Mouse (Mus musculus) spleen, adult 18-20 months (tissue): ENCODE results near the gene Pnpla3.

ENCODE experiments used
- DNase-seq, 2 experiments: peaks; one replicate each; pipeline ENCODE4 v3.0.0; 2022; ENCODE audit warnings: mixed read lengths in 2 of 2

Gene Pnpla3

DNA sequence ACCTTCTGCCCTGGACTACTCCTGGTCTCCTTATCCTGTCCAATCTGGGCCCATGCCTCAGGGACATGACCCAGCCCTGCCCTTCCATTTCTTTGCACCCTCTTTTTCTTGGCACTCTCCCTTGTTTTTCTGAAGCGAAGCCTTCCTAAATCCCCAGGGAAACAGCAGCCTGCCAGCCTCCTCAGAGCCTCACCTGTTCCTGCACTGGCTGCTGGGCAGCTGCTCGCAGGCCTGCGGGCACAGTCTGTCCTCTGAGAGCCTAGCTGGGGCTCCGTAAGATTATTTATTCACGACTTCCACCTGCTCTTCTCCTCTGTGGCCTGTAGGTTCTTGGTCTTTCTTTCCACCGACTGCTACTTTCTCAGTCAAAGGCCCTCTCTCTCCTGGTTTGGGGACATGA is 14.4 kb downstream of the Pnpla3 start:
- DNase-seq = no peak

- DNase-seq = no peak
These were observed 16.3 kb downstream of the Pnpla3 start for GRCm38 (mm10) chr15:84183967-84184366.

DNA sequence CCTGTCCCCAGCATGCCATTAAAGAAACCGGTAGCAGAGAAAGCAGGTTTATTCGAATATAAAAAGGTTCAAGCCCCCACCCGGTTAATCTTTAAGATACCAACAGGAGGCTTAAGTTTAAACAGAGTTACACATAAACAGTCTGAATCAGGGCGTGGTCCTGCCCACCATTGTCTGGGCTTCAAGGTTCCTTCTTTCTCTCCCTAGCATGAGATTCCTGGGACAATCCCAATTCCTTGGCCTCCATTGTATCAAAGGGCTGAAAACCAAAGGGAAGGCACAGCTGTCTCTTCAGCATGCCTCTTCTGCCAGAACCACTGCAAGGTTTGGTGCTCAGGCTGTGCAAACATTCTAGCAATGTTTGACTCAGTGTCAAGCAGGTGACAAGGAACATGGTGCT is 18.6 kb downstream of the Pnpla3 start:
- DNase-seq = no peak

GRCm38 (mm10) chr15:84188887-84189530 is 21.4 kb downstream of the Pnpla3 start:
- DNase-seq = no peak

- DNase-seq = no peak
These were observed 22.2 kb downstream of the Pnpla3 start for GRCm38 (mm10) chr15:84189881-84190280.

- no peak for DNase-seq
These were observed 24.1 kb downstream of the Pnpla3 start for GRCm38 (mm10) chr15:84191724-84192057.

GRCm38 (mm10) chr15:84192058-84192791 is 24.6 kb downstream of the Pnpla3 start, which contains the start of gene Samm50:
TSS of gene Samm50 (plus strand) at chr15:84192241.
- DNase-seq = peak; percentile 77 to 85

GRCm38 (mm10) chr15:84196486-84197165 is 29.0 kb downstream of the Pnpla3 start:
- DNase-seq = no peak

DNA sequence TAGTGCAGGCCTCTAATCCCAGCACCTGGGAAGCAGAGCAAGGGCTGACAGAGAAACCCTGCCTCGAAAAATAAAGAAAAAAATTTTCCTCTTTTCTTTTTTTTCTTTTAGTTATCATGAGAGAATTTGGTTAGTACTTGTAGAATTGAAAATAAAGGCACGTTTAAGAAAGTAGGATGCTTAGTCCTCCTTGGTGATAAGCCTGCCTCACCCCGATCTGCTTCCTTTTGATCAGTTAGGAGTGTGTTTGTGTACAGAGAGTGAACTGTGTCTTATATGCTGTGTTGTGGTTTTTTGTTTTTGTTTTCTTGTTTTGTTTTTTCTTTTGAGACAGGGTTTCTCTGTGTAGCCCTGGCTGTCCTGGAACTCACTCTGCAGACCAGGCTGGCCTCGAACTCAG is 39.7 kb downstream of the Pnpla3 start:
- no peak for DNase-seq

DNA sequence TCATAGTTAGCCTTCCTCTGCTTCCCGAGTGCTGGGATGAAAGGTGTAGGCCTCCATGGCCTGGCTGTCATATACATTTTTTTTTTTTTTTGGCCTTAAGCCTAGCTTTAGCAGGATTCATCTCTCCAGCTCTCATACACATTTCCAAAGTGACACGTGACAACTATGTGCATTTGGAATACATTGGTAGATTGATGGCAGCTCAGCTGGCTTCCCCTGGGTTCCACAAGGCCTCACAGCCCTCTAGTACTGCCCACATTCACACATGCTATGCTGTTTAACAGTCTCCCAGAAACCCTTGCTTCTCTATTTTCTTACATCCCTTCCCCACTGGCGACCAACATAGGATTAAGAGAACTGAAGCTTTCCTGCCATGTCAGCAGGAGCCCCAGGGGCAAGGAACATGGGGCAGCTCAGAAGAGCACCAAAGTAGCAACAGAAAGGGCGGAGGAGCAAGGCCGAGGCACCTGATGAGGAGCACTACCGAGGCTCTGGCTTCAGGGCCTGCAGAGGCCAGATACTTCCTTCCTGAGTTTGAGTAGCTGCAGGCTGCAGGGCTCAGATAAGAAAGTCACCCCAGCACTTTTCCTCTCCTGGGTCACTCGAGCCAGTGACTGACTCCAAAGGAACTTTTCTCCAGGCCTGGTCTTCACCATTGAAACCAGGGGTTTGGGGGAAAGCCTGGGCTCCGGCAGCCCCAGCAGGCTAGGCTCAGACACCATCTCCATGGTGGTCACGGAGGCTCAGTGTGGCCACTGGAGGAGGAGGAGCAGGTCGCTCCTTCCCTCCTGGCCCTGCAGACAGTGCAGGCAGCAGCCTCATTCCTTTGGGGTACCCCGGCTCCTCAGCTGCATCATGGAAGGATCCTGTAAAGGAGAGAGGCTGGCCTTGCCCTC is 42.1 kb downstream of the Pnpla3 start:
- DNase-seq = no peak

DNA sequence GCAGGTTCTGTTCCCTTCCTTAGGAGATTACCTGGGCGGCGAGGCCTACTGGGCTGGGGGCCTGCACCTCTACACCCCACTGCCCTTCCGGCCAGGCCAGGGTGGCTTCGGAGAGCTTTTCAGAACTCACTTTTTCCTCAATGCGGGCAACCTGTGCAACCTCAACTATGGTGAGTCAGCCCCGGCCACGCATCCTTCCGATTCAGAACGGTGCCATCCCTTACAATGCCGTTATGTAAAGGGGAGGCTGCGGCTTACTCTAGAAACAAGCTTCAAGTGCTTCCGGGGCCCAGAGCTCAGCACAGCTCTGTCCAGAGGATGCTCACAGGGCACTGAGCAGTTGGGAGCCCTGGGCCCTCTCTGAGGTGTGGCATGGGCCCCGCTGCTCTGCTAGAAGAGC is 42.8 kb downstream of the Pnpla3 start:
- no peak for DNase-seq

- no peak for DNase-seq
These were observed 43.3 kb downstream of the Pnpla3 start for GRCm38 (mm10) chr15:84210941-84211340.

GRCm38 (mm10) chr15:84211564-84211963 is 43.9 kb downstream of the Pnpla3 start:
- DNase-seq = no peak

DNA sequence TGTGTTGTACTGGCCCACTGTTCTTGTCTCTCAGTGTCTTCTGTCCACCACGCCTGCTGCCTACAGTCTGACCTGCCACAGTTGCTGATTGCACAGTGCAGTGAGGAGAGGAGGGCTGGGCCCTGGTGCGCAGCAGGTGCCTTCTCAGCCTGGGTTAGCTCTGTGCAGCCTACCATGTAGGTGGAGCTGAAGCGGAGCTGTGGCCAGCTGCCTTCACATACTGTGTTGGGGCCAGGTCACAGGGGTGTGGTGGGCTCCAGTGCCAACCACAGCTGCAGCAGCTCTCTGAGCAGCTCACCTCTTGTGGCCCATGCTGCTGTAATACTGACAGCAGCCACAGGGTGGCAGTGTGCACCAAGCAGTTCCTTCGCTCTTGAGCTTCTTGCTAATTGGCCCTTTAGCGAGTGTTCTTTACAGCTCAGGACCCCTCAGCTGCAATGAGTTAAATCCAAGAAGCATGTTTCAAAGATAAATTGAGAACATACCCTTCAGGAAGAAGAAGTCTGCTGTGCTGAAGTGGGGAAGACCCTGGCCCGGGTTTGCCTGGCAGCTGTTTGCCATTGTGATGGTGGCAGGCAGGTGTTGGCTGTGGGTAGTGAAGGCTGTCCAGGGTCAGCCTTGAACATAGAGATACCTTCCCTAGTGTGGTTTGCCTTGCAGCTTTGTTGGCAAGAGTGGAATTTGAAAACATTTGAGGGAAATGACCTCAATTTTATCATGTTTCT is 44.6 kb downstream of the Pnpla3 start:
- peak; percentile 61 to 86 for DNase-seq

DNA sequence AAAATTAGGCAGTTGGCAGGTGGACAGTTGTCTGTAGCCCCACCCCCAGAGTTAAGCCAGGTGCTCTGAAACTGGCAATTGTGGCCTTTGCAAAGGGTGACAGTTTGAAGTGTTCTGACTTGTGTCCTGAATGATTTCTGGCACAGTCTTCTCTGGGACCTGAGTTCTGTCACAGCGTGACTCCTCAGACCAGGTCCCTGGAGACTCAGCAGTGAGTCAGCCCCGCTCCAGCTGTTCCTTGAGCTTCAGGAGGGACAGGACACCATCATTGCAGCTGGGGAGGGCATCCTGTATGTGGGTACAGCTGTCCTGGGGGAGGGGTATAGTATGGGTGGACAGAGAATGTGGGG is 45.1 kb downstream of the Pnpla3 start:
- no peak for DNase-seq

- DNase-seq = no peak
These were observed 45.6 kb downstream of the Pnpla3 start for GRCm38 (mm10) chr15:84213162-84213739.

- no peak for DNase-seq
These were observed 46.8 kb downstream of the Pnpla3 start for GRCm38 (mm10) chr15:84214476-84214875.

GRCm38 (mm10) chr15:84215273-84215672 is 47.6 kb downstream of the Pnpla3 start:
- DNase-seq = no peak

DNA sequence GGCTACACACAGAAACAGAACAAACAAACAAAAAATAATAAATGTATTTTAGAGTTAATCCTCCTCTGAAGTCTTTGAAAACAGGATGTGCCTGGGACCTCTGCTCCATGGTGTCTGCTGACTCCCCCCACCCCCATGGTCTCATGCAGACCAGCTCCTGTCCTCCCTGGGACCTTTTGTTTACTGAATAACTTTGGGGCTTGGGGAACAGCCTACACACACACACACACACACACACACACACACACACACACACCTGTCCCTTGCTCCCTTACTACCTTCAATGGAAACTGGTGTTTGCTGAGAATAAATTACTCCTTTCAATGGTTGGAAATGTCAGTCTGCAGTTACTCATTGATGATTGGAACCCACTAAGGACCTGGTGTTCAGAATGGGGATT is 48.4 kb downstream of the Pnpla3 start:
- DNase-seq = no peak

DNA sequence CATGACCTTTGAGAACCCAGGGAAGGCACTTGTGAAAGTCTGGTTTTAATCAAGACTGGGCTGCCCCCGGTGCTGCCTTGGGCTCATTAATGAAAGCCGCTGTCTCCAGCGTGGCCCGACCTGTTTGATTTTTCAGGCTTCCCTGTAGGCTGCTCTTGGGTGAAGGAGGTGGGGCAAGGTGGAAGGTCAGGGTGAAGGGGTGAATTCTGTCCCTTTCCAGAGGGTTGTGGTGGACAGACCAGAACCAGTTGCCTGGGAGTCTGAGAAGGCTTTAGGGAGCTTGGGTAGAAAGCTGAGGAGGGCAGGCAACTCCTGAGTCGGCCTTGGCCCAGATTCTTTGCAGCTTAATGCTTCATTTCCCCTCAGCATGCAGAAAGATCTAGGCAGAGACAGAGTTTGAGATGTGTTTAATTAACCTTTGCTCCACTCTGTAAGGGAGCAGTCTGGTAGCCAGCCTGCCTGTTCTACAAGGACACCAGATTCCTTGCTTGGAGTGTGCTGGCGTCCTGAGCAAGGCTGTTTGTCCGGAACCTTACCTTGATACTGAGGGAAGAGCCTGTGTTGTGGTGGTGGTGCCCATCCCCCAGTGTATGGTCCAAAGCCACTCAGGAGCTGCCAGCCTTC is 48.9 kb downstream of the Pnpla3 start:
- DNase-seq = no peak

- no peak for DNase-seq
These were observed 50.5 kb downstream of the Pnpla3 start for GRCm38 (mm10) chr15:84217969-84218782.
